Mouse (Mus musculus): ENCODE data around the gene Gse1.

- no peak for TF ChIP-seq POLR2A (IDR thresholded peaks at IDR 0.05; ENCODE audit: insufficient read depth, low read depth, low read length)
- no peak for TF ChIP-seq CTCF (IDR thresholded peaks at IDR 0.05)
Measured at GRCm38 (mm10) chr8:120204736-120205360, 23.4 kb upstream of the Gse1 start.

Measured in heart, adult 2 months (tissue).